ENCODE assay signal across 15 mouse cellular contexts in genomic region chr4:114379416-114379956, GRCm38 (mm10).
"Had no signal": no experiment of that assay in that cellular context is flagged by ENCODE, and none has a peak within 500 bp of the region (broad histone marks: within the 10 kb centered on the region; RNA-seq: fewer than 3 reads in every experiment).

No protein-coding gene starts in this region.

- H3K4me1 ChIP-seq: liver, embryonic 15.5 days; megakaryocyte, embryonic 14.5 days; neural tube, embryonic 15.5 days had no signal

- H3K9me3 ChIP-seq: limb, embryonic 13.5 days; liver, embryonic 15.5 days; midbrain, embryonic 12.5 days; neural tube, embryonic 15.5 days had no signal

- H3K27ac ChIP-seq: layer of hippocampus, adult 2 months; limb, embryonic 13.5 days; liver, embryonic 15.5 days; midbrain, embryonic 12.5 days; neural tube, embryonic 15.5 days had no signal

- H3K4me3 ChIP-seq: layer of hippocampus, adult 2 months; limb, embryonic 13.5 days; liver, embryonic 15.5 days; megakaryocyte, embryonic 14.5 days; midbrain, embryonic 12.5 days; neural tube, embryonic 15.5 days had no signal

- H3K27me3 ChIP-seq: limb, embryonic 13.5 days; liver, embryonic 15.5 days; megakaryocyte, embryonic 14.5 days; midbrain, embryonic 12.5 days; neural tube, embryonic 15.5 days had no signal

- H3K4me2 ChIP-seq: limb, embryonic 13.5 days; liver, embryonic 11.5 days; liver, embryonic 15.5 days; lung, embryonic 14.5 days; midbrain, embryonic 12.5 days; neural tube, embryonic 15.5 days had no signal

- H3K9ac ChIP-seq: limb, embryonic 13.5 days; liver, embryonic 15.5 days; lung, embryonic 14.5 days; midbrain, embryonic 12.5 days; neural tube, embryonic 15.5 days had no signal

- DNase-seq: kidney, adult 9 months; kidney, postnatal 36 days; lung, embryonic 14.5 days; lung, postnatal 10 days; lung, postnatal 4 days; right cerebral cortex, adult 18-20 months; right cerebral cortex, postnatal 25 days; thymus, postnatal 36 days had no signal

- H3K36me3 ChIP-seq: limb, embryonic 13.5 days; liver, embryonic 15.5 days; midbrain, embryonic 12.5 days; neural tube, embryonic 15.5 days had no signal
